Mouse (Mus musculus) liver, embryonic 11.5 days (tissue): ENCODE data around the gene Ttbk2. TPM values are rescaled to one million over a fixed set of nuclear protein-coding genes. Genes with fewer than 3 reads are reported as not detected.
A peak's percentile ranks its signal among the peaks of the same experiment; 100 is the strongest.

ENCODE experiments used
- ATAC-seq: fragments of 200-750 bp; cut with Nextera tagmentation; replicated peaks from 2 replicates; pipeline ENCODE4 v1.8.0; 2017; ENCODE audit warnings: moderate number of reproducible peaks, mild to moderate bottlenecking, moderate TSS enrichment, moderate library complexity; ENCODE audit not compliant: low FRiP score
- DNase-seq: peaks from one replicate; pipeline ENCODE4 v3.0.0-alpha.2; 2017; ENCODE audit warnings: low spot score
- H3K27ac ChIP-seq: fragments of 300-500 bp; sonication (generic); 2 replicates; pipeline ENCODE4 v1.5.1; 2014; ENCODE audit warnings: mild to moderate bottlenecking, low read depth, low read length, control low read depth
- H3K27me3 ChIP-seq: fragments of 300-500 bp; sonication (generic); replicated peaks from 2 replicates; pipeline ENCODE4 v1.6.1; 2014; ENCODE audit warnings: low read length, mixed read lengths; ENCODE audit not compliant: control insufficient read depth, insufficient read depth
- H3K36me3 ChIP-seq: fragments of 300-500 bp; sonication (generic); 2 replicates; pipeline ENCODE4 v1.6.1; 2014; ENCODE audit warnings: mild to moderate bottlenecking, low read length, moderate library complexity, mixed read lengths; ENCODE audit not compliant: control insufficient read depth, insufficient read depth
- H3K4me1 ChIP-seq: fragments of 300-500 bp; sonication (generic); replicated peaks from 2 replicates; pipeline ENCODE4 v1.6.1; 2014; ENCODE audit warnings: low read length, mixed read lengths; ENCODE audit not compliant: control insufficient read depth, insufficient read depth
- H3K4me2 ChIP-seq: fragments of 300-500 bp; sonication (generic); 2 replicates; pipeline ENCODE4 v1.6.1; 2014; ENCODE audit warnings: mild to moderate bottlenecking, control low read depth, moderate library complexity
- H3K4me3 ChIP-seq: fragments of 300-500 bp; sonication (generic); 2 replicates; pipeline ENCODE4 v1.5.1; 2014; ENCODE audit warnings: low read depth, low read length, control low read depth
- H3K9ac ChIP-seq: fragments of 300-500 bp; sonication (generic); 2 replicates; pipeline ENCODE4 v1.6.1; 2014; ENCODE audit warnings: low read depth, low read length, control low read depth
- H3K9me3 ChIP-seq: fragments of 300-500 bp; sonication (generic); 2 replicates; pipeline ENCODE4 v1.6.1; 2016; ENCODE audit warnings: low read length, inconsistent platforms, mixed read lengths; ENCODE audit not compliant: control insufficient read depth
- WGBS: fragments of 180-500 bp; shearing (Covaris S2); extraction: QIAGEN DNeasy Blood & Tissue Kit; methylation state at CpG from one replicate; pipeline ENCODE4 v1.1.7; 2014; 5-methylcytosine and 5-hydroxymethylcytosine counted together
- polyA plus RNA-seq: library from polyadenylated mRNA; unstranded; fragments of >200 nt; fragmentation: Nextera tagmentation; extraction: Ambion mirVana; gene quantifications from 2 replicates; pipeline ENCODE4 v1.2.1, GENCODE M21; 2014

Gene Ttbk2
- polyA plus RNA-seq, result 2.5 and 2.9 TPM in 2 replicates

- Histone ChIP-seq H3K36me3 (no peaks in the 10 kb centered on the region), H3K4me1 (0 out of 2 replicates have a peak, but pooled peaks cover 3% of the 10 kb centered on the region), H3K4me2 (peak within 1 kb of the TSS; percentile 85), H3K4me3 (peak within 1 kb of the TSS; percentile 95), H3K9me3 (no peaks in the 10 kb centered on the region), H3K27me3 (no peaks in the 10 kb centered on the region), H3K9ac (peak within 1 kb of the TSS; percentile 81), H3K27ac (peak within 1 kb of the TSS; percentile 52)
- WGBS, result under 1% methylated on average over 39 of the region's 39 CpGs
- ATAC-seq (peak; percentile 100), DNase-seq (peak; percentile 97)
Measured at GRCm38 (mm10) chr2:120850424-120851082, at the start of gene Ttbk2. TSS of gene Ttbk2 (minus strand) at chr2:120850604.

- ATAC-seq (no peak), DNase-seq (no peak)
- no peaks in the 10 kb centered on the region for H3K4me1 ChIP-seq
- peaks cover 24% of the 10 kb centered on the region for H3K36me3 ChIP-seq
- H3K27ac ChIP-seq, result no peak overlapping the region
- no peak overlapping the region for H3K4me2 ChIP-seq
- no peak overlapping the region for H3K9ac ChIP-seq
- H3K27me3 ChIP-seq, result no peaks in the 10 kb centered on the region
- H3K4me3 ChIP-seq, result no peak overlapping the region
- 97% methylated on average over 3 of the region's 3 CpGs for WGBS
- H3K9me3 ChIP-seq, result no peaks in the 10 kb centered on the region
Measured at GRCm38 (mm10) chr2:120896361-120896760, 46.0 kb upstream of the Ttbk2 start.

- ATAC-seq (no peak), DNase-seq (no peak)
- peaks cover 21% of the 10 kb centered on the region for H3K36me3 ChIP-seq
- 85% methylated on average over 5 of the region's 5 CpGs for WGBS
- H3K4me2 ChIP-seq, result no peak overlapping the region
- no peak overlapping the region for H3K9ac ChIP-seq
- H3K27me3 ChIP-seq, result no peaks in the 10 kb centered on the region
- H3K27ac ChIP-seq, result no peak overlapping the region
- no peak overlapping the region for H3K4me3 ChIP-seq
- H3K9me3 ChIP-seq, result no peaks in the 10 kb centered on the region
- no peaks in the 10 kb centered on the region for H3K4me1 ChIP-seq
Measured at GRCm38 (mm10) chr2:120887601-120888000, 37.2 kb upstream of the Ttbk2 start.

GRCm38 (mm10) chr2:120873192-120873591 lies 22.8 kb upstream of the Ttbk2 start:
- Histone ChIP-seq H3K9me3 (no peaks in the 10 kb centered on the region), H3K9ac (no peak overlapping the region), H3K27ac (no peak overlapping the region), H3K36me3 (peaks cover 19% of the 10 kb centered on the region; the same call in 1 of the 2 replicates), H3K4me2 (no peak overlapping the region), H3K4me3 (no peak overlapping the region), H3K27me3 (no peaks in the 10 kb centered on the region), H3K4me1 (no peaks in the 10 kb centered on the region)
- 88% methylated on average over 2 of the region's 2 CpGs for WGBS
- DNase-seq (no peak), ATAC-seq (no peak)

GRCm38 (mm10) chr2:120871447-120872336 lies 21.3 kb upstream of the Ttbk2 start:
- no peaks in the 10 kb centered on the region for H3K9me3 ChIP-seq
- H3K36me3 ChIP-seq, result peaks cover 19% of the 10 kb centered on the region; the same call in 1 of the 2 replicates
- no peaks in the 10 kb centered on the region for H3K4me1 ChIP-seq
- H3K4me2 ChIP-seq, result no peak overlapping the region
- H3K27ac ChIP-seq, result no peak overlapping the region
- WGBS, result 85% methylated on average over 9 of the region's 9 CpGs
- H3K9ac ChIP-seq, result no peak overlapping the region
- H3K4me3 ChIP-seq, result no peak overlapping the region
- DNase-seq (no peak), ATAC-seq (no peak)
- H3K27me3 ChIP-seq, result no peaks in the 10 kb centered on the region

GRCm38 (mm10) chr2:120867336-120867735 lies 16.9 kb upstream of the Ttbk2 start:
- 93% methylated on average over 5 of the region's 5 CpGs for WGBS
- no peaks in the 10 kb centered on the region for H3K4me1 ChIP-seq
- no peaks in the 10 kb centered on the region for H3K27me3 ChIP-seq
- no peaks in the 10 kb centered on the region for H3K9me3 ChIP-seq
- H3K4me2 ChIP-seq, result no peak overlapping the region
- H3K27ac ChIP-seq, result no peak overlapping the region
- H3K9ac ChIP-seq, result no peak overlapping the region
- DNase-seq (no peak), ATAC-seq (no peak)
- H3K36me3 ChIP-seq, result peaks cover 13% of the 10 kb centered on the region; the same call in 1 of the 2 replicates
- no peak overlapping the region for H3K4me3 ChIP-seq

- H3K36me3 ChIP-seq, result peaks cover 19% of the 10 kb centered on the region; the same call in 1 of the 2 replicates
- H3K27ac ChIP-seq, result no peak overlapping the region
- H3K9ac ChIP-seq, result no peak overlapping the region
- no peaks in the 10 kb centered on the region for H3K9me3 ChIP-seq
- no peak for ATAC-seq
- 5% methylated on average over 1 of the region's 1 CpGs for WGBS
- H3K4me2 ChIP-seq, result no peak overlapping the region
- no peaks in the 10 kb centered on the region for H3K27me3 ChIP-seq
- no peak for DNase-seq
- no peaks in the 10 kb centered on the region for H3K4me1 ChIP-seq
- H3K4me3 ChIP-seq, result no peak overlapping the region
Measured at GRCm38 (mm10) chr2:120866561-120866960, 16.2 kb upstream of the Ttbk2 start.

GRCm38 (mm10) chr2:120863389-120863788 lies 13.0 kb upstream of the Ttbk2 start:
- Histone ChIP-seq H3K36me3 (peaks cover 13% of the 10 kb centered on the region; the same call in 1 of the 2 replicates), H3K4me3 (no peak overlapping the region)
- 92% methylated on average over 1 of the region's 1 CpGs for WGBS

More at GRCm38 (mm10) chr2:120863389-120863788, 13.0 kb upstream of the Ttbk2 start:
- Histone ChIP-seq H3K4me1 (no peaks in the 10 kb centered on the region), H3K9ac (no peak overlapping the region), H3K9me3 (no peaks in the 10 kb centered on the region), H3K4me2 (no peak overlapping the region), H3K27ac (no peak overlapping the region), H3K27me3 (no peaks in the 10 kb centered on the region)
- no peak for DNase-seq
- no peak for ATAC-seq
